Mouse (Mus musculus) ovary, adult 10 weeks (tissue): ENCODE results near the gene Gm8453. TPM values are rescaled to one million over a fixed set of nuclear protein-coding genes. Genes with fewer than 3 reads are reported as not detected.

Experiments
- polyA plus RNA-seq: library from polyadenylated mRNA; stranded (reverse); fragments of 350-450 nt; fragmentation: Illumina TruSeq; extraction: RNeasy Lipid Tissue Mini Kit (QIAGEN cat#74804); gene quantifications from one replicate; pipeline ENCODE4 v1.2.3, GENCODE M21; 2014

Gm8453 gene
- polyA plus RNA-seq: not detected

DNA sequence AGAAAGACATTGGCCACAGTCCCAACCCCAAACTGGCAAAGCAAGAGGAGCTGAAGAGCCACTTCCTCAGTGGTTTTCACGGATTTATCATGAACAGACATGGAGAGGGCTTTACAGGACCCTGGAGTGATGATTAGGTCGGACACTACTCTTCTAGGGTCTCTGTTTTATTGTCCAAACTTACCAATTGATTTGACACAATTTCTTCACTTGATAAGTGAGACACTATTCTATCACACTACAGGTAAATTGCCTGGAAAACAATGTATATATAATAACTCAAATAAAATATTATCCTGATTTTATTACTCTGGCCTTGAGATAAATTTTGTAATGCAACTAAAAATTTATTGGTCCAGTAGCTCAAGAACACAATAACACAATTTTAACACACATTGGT is at the start of gene Gm8453:
TSS of gene Gm8453 (minus strand) at position 101 of the 400 bp plus-strand sequence.

DNA sequence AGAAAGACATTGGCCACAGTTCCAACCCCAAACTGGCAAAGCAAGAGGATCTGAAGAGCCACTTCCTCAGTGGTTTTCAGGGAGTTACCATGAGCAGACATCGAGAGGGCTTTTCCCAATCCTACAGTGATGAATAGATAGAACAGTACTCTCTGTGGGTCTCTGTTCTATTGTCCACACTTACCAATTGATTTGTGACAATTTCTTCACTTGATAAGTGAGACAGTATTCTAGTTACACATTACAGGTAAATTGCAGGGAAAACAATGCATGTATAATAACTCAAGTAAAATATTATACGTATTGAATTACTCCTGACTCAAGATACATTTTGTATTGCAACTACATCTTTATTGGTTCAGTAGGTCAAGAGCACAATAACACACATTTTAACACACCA is 28.1 kb downstream of the Gm8453 start, which contains the start of gene Gm8653:
TSS of gene Gm8653 (minus strand) at position 101 of the 400 bp plus-strand sequence.

DNA sequence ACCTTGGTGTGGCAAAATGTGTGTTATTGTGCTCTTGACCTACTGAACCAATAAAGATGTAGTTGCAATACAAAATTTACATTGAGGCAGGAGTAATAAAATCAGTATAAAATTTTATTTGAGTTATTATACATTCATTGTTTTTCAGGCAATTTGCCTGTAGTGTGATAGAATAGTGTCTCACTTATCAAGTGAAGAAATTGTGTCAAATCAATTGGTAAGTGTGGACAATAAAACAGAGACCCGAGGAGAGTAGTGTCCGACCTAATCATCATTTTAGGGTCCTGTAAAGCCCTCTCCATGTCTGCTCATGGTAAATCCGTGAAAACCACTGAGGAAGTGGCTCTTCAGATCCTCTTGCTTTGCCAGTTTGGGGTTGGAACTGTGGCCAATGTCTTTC is 40.2 kb downstream of the Gm8453 start, which contains the start of gene Vmn1r143:
TSS of gene Vmn1r143 (plus strand) at position 301 of the 400 bp plus-strand sequence.

Other genes with a start within 250 kb of the Gm8453 start
- gene Vmn1r137, start 234.9 kb downstream of the Gm8453 start, polyA plus RNA-seq: not detected
- gene Vmn1r138, start 200.6 kb downstream of the Gm8453 start, polyA plus RNA-seq: not detected
- gene Gm6176, start 173.2 kb downstream of the Gm8453 start, polyA plus RNA-seq: not detected
- 6.0 TPM for gene Vmn1r139, start 160.4 kb downstream of the Gm8453 start, polyA plus RNA-seq
- gene Gm16451, start 111.2 kb downstream of the Gm8453 start, polyA plus RNA-seq: not detected
- not detected for gene Gm10666, start 94.7 kb downstream of the Gm8453 start, polyA plus RNA-seq
- not detected for gene Vmn1r142, start 65.4 kb downstream of the Gm8453 start, polyA plus RNA-seq
- gene Vmn1r143, start 40.1 kb downstream of the Gm8453 start, polyA plus RNA-seq: not detected
- not detected for gene Gm8653, start 28.2 kb downstream of the Gm8453 start, polyA plus RNA-seq
- not detected for gene Gm4187, start 100.2 kb upstream of the Gm8453 start, polyA plus RNA-seq
- gene Gm8660, start 141.6 kb upstream of the Gm8453 start, polyA plus RNA-seq: not detected
- not detected for gene Vmn1r148, start 184.1 kb upstream of the Gm8453 start, polyA plus RNA-seq
- gene Vmn1r149, start 208.7 kb upstream of the Gm8453 start, polyA plus RNA-seq: not detected
- gene Gm10665, start 234.6 kb upstream of the Gm8453 start, polyA plus RNA-seq: not detected